Mouse (Mus musculus) heart, adult 2 months (tissue): ENCODE data around the gene Ccnf. TPM values are rescaled to one million over a fixed set of nuclear protein-coding genes. Genes with fewer than 3 reads are reported as not detected.

ENCODE experiments used
- DNase-seq, 2 experiments: peaks; one replicate each; pipeline ENCODE4 v3.0.0; 2021
- H3K27ac ChIP-seq: fragments of 200-600 bp; 2 replicates; pipeline ENCODE4 v1.8.1; 2022
- H3K27me3 ChIP-seq: fragments of 200-500 bp; 2 replicates; pipeline ENCODE4 v1.6.1; 2012; ENCODE audit warnings: mild to moderate bottlenecking, low read length, inconsistent platforms, mixed read lengths; ENCODE audit not compliant: control insufficient read depth, insufficient read depth
- H3K36me3 ChIP-seq: fragments of 200-500 bp; 2 replicates; pipeline ENCODE4 v1.6.1; 2012; ENCODE audit warnings: low read length, inconsistent platforms; ENCODE audit not compliant: control insufficient read depth, insufficient read depth
- H3K4me1 ChIP-seq: fragments of 200-500 bp; 2 replicates; pipeline ENCODE4 v1.6.1; 2011; ENCODE audit warnings: low read length; ENCODE audit not compliant: control insufficient read depth, insufficient read depth
- H3K4me3 ChIP-seq: fragments of 200-600 bp; 2 replicates; pipeline ENCODE4 v1.8.1; 2022
- H3K79me2 ChIP-seq: fragments of 200-500 bp; replicated peaks from 2 replicates; pipeline ENCODE4 v1.6.1; 2012; ENCODE audit warnings: mild to moderate bottlenecking, inconsistent platforms, low read length, moderate library complexity, mixed read lengths; ENCODE audit not compliant: control insufficient read depth, insufficient read depth
- H3K9ac ChIP-seq: fragments of 200-500 bp; 2 replicates; pipeline ENCODE4 v1.6.1; 2012; ENCODE audit warnings: low read depth, mild to moderate bottlenecking, control low read depth, inconsistent platforms, low read length, mixed read lengths
- CTCF ChIP-seq: fragments of 200-600 bp; IDR thresholded peaks from 2 replicates; pipeline ENCODE4 v1.8.1; 2022; ENCODE audit warnings: antibody characterized with exemption, mild to moderate bottlenecking, moderate library complexity
- EP300 ChIP-seq: fragments of 200-500 bp; IDR thresholded peaks from 2 replicates; pipeline ENCODE4 v1.6.1; 2011; ENCODE audit warnings: low read depth, low read length, control low read depth; ENCODE audit not compliant: insufficient read depth
- POLR2A ChIP-seq: fragments of 200-500 bp; IDR thresholded peaks from 2 replicates; pipeline ENCODE4 v1.6.1; 2011; ENCODE audit warnings: mild to moderate bottlenecking, low read depth, low read length, control low read depth; ENCODE audit not compliant: insufficient read depth
- WGBS: fragments of 180-500 bp; shearing (Covaris S2); methylation state at CpG from one replicate; pipeline ENCODE4 v1.1.7; 2018; 5-methylcytosine and 5-hydroxymethylcytosine counted together
- intact Hi-C: fragments of 180-260 bp; cut with DNase I; formaldehyde crosslinking; loops from one replicate; pipeline ENCODE4 v1.15.1; 2025
- polyA plus RNA-seq: library from polyadenylated mRNA; depleted of rRNA; stranded (reverse); fragments of >200 nt; gene quantifications from 2 replicates; pipeline ENCODE4 v1.2.3, GENCODE M21; 2012
- total RNA-seq, 2 experiments: library from RNA; stranded (reverse); gene quantifications; 2 replicates each; pipeline ENCODE4 v1.2.3; 2021

Gene Ccnf
- total and polyA plus RNA-seq, 3 experiments: 0.49 to 0.59 (median 0.57) TPM

GRCm38 (mm10) chr17:24207768-24208640 is 43.3 kb downstream of the Ccnf start:
- no peak for DNase-seq

GRCm38 (mm10) chr17:24206451-24207351 is 44.6 kb downstream of the Ccnf start:
- intact Hi-C loops: loop anchor here (1.0 kb wide), 1 partner anchor 14 kb away; the partner anchor contains the start of gene Tedc2
- no peak for TF ChIP-seq POLR2A
- peak; percentile 25 for TF ChIP-seq CTCF
- DNase-seq: peak; percentile 61 to 63
- WGBS: 13% methylated on average over 62 of the region's 62 CpGs
- Histone ChIP-seq H3K9ac (peak overlapping the region; percentile 21), H3K4me1 (peaks cover 18% of the 10 kb centered on the region), H3K36me3 (no peaks in the 10 kb centered on the region), H3K4me3 (peak overlapping the region; percentile 59), H3K27me3 (no peaks in the 10 kb centered on the region), H3K27ac (no peak overlapping the region), H3K79me2 (no peaks in the 10 kb centered on the region)

More at GRCm38 (mm10) chr17:24207768-24208640, 43.3 kb downstream of the Ccnf start:
- 85% methylated on average over 34 of the region's 34 CpGs for WGBS
- no peak for TF ChIP-seq POLR2A
- no peak for TF ChIP-seq CTCF
- no peak for TF ChIP-seq EP300
- Histone ChIP-seq H3K27me3 (no peaks in the 10 kb centered on the region), H3K9ac (peak overlapping the region; percentile 82), H3K36me3 (no peaks in the 10 kb centered on the region), H3K4me1 (peaks cover 21% of the 10 kb centered on the region), H3K27ac (no peak overlapping the region), H3K4me3 (peak overlapping the region; percentile 45), H3K79me2 (no peaks in the 10 kb centered on the region)
- intact Hi-C loops: loop anchor here (1.0 kb wide), 1 partner anchor 12 kb away; the partner anchor contains the start of gene Tedc2

- Histone ChIP-seq H3K9ac (peak overlapping the region; percentile 27), H3K4me1 (peaks cover 18% of the 10 kb centered on the region)
Observed at GRCm38 (mm10) chr17:24205908-24206361, 45.3 kb downstream of the Ccnf start.

DNA sequence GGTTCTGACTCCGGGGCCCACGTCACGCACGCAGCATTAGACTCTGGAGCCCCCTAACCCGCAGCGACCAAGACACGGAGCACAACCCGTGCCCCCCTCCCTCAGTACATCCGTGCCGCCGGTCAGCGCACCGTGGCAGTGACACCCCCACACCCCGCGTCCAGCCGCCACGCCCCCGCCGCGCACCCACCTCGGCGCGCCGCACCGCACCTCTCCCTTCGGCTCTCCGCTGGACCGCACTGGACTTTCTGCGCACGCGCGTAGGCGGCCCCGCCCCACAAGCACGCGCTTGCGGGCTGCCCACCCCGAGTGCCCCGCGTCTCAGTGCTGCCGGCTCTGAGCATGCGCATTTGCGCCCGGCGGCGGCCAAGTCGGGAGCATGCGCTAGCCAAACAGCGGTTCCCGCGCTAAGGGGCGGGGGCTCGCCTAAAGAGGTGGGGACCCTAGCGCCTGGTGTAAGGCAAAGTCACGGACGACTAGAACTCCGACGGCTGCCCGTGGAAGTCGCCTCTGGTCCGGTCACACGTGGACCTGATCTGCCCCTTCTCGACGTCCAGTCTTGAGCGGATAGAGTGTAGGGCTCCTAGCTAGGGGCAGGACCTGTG is 45.9 kb downstream of the Ccnf start, which contains the start of gene Tbc1d24:
Tbc1d24 (minus strand) TSS at position 279 of the 605 bp plus-strand sequence.
- DNase-seq: peak; percentile 94 to 95
- Histone ChIP-seq H3K36me3 (no peaks in the 10 kb centered on the region), H3K4me1 (peaks cover 18% of the 10 kb centered on the region), H3K79me2 (no peaks in the 10 kb centered on the region), H3K27me3 (no peaks in the 10 kb centered on the region), H3K4me3 (peak within 1 kb of the TSS; percentile 59), H3K27ac (peak within 1 kb of the TSS; percentile 69), H3K9ac (peak within 1 kb of the TSS; percentile 88)
- intact Hi-C loops: loop anchor here (2.0 kb wide), 1 partner anchor 45 kb away; the partner anchor contains the start of gene Ccnf
- WGBS: under 1% methylated on average over 65 of the region's 65 CpGs
- TF ChIP-seq CTCF (no peak), POLR2A (peak; percentile 61), EP300 (no peak)

More at GRCm38 (mm10) chr17:24205908-24206361, 45.3 kb downstream of the Ccnf start:
- Histone ChIP-seq H3K4me3 (peak overlapping the region; percentile 59), H3K27ac (peak overlapping the region; percentile 69), H3K36me3 (no peaks in the 10 kb centered on the region), H3K79me2 (no peaks in the 10 kb centered on the region), H3K27me3 (no peaks in the 10 kb centered on the region)
- WGBS: 6% methylated on average over 15 of the region's 15 CpGs
- TF ChIP-seq POLR2A (no peak), CTCF (no peak), EP300 (no peak)
- intact Hi-C loops: loop anchor here (2.0 kb wide), 1 partner anchor 45 kb away; the partner anchor contains the start of gene Ccnf
- peak in 1 of 2 experiments; percentile 19 for DNase-seq

- 4% methylated on average over 7 of the region's 7 CpGs for WGBS
- TF ChIP-seq CTCF (no peak), EP300 (no peak), POLR2A (no peak)
- DNase-seq: no peak
- no peaks in the 10 kb centered on the region for H3K36me3 ChIP-seq
- no peaks in the 10 kb centered on the region for H3K27me3 ChIP-seq
- H3K4me1 ChIP-seq: peaks cover 18% of the 10 kb centered on the region
- peak overlapping the region; percentile 59 for H3K4me3 ChIP-seq
- H3K9ac ChIP-seq: peak overlapping the region; percentile 88
- intact Hi-C loops: loop anchor here (2.0 kb wide), 1 partner anchor 46 kb away; the partner anchor contains the start of gene Ccnf
- H3K79me2 ChIP-seq: no peaks in the 10 kb centered on the region
- H3K27ac ChIP-seq: peak overlapping the region; percentile 69
Observed at GRCm38 (mm10) chr17:24204846-24205245, 46.4 kb downstream of the Ccnf start.
